Comparison of ENCODE assay signal across 15 mouse cellular contexts in the genomic region with DNA sequence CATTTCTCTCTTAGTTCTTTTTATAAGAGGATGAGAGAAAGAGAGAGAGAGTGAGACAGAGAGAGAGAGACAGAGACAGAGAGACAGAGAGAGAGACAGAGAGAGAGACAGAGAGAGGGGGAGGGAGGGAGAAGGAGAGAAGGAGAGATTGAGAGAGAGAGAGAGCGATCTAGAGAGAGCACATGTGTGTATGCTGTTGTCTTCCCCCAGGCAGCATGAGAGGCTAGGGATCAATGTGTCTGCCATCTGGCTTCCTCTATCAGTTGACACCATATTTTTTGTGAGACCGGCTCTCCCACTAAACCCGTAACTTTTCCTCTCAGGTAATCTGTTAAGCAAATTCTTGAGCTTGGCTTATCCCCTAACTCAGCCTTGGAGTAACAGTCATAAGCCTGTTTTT.
"Had no signal": no experiment of that assay in that cellular context is flagged by ENCODE, and none has a peak within 500 bp of the region (broad histone marks: within the 10 kb centered on the region; RNA-seq: fewer than 3 reads in every experiment).

No protein-coding gene starts in this region.

- H3K27ac ChIP-seq: stomach, embryonic 15.5 days; stomach, postnatal 0 days had no signal

- H3K4me2 ChIP-seq: stomach, embryonic 15.5 days had no signal

- H3K9me3 ChIP-seq: stomach, embryonic 15.5 days had no signal

- H3K27me3 ChIP-seq: stomach, embryonic 15.5 days had no signal

- DNase-seq: retina, postnatal 1 day; right cerebral cortex, adult 18-20 months; right cerebral cortex, postnatal 14 days; right cerebral cortex, postnatal 25 days; right cerebral cortex, postnatal 4 days; spleen, adult 18-20 months; thymus, adult 18-20 months; thymus, adult 2 months; thymus, postnatal 14 days; thymus, postnatal 25 days; thymus, postnatal 36 days; thymus, postnatal 4 days had no signal

- H3K36me3 ChIP-seq: stomach, embryonic 15.5 days had no signal

- H3K4me1 ChIP-seq: stomach, embryonic 15.5 days had no signal

- H3K9ac ChIP-seq: stomach, embryonic 15.5 days had no signal

- H3K4me3 ChIP-seq: myocyte; stomach, embryonic 15.5 days had no signal
